Mouse (Mus musculus): Measurements from ENCODE around the gene Krt28.

The Krt28 gene

GRCm38 (mm10) chr11:99374803-99375202 lies at the start of gene Krt28:
TSS of gene Krt28 (minus strand) at chr11:99374903.
- DNase-seq (ENCODE audit: low spot score in 2 of 2), result no peak

GRCm38 (mm10) chr11:99422159-99422558 lies 47.5 kb upstream of the Krt28 start, which contains the start of gene Krt12:
TSS of gene Krt12 (minus strand) at chr11:99422259.
- no peak for DNase-seq (ENCODE audit: low spot score in 2 of 2)

GRCm38 (mm10) chr11:99420586-99420985 lies 45.9 kb upstream of the Krt28 start:
- DNase-seq (ENCODE audit: low spot score in 2 of 2), result no peak

GRCm38 (mm10) chr11:99417819-99418218 lies 43.1 kb upstream of the Krt28 start:
- DNase-seq (ENCODE audit: low spot score in 2 of 2), result no peak

- DNase-seq (ENCODE audit: low spot score in 2 of 2), result no peak
Measured at GRCm38 (mm10) chr11:99416902-99417301, 42.2 kb upstream of the Krt28 start.

GRCm38 (mm10) chr11:99414463-99415147 lies 39.9 kb upstream of the Krt28 start:
- DNase-seq (ENCODE audit: low spot score in 2 of 2), result no peak

- no peak for DNase-seq (ENCODE audit: low spot score in 2 of 2)
Measured at GRCm38 (mm10) chr11:99413247-99413646, 38.5 kb upstream of the Krt28 start.

GRCm38 (mm10) chr11:99406186-99406585 lies 31.5 kb upstream of the Krt28 start:
- no peak for DNase-seq (ENCODE audit: low spot score in 2 of 2)

- no peak for DNase-seq (ENCODE audit: low spot score in 2 of 2)
Measured at GRCm38 (mm10) chr11:99399956-99400549, 25.4 kb upstream of the Krt28 start.

- no peak for DNase-seq (ENCODE audit: low spot score in 2 of 2)
Measured at GRCm38 (mm10) chr11:99398832-99399231, 24.1 kb upstream of the Krt28 start.

- no peak for DNase-seq (ENCODE audit: low spot score in 2 of 2)
Measured at GRCm38 (mm10) chr11:99398084-99398483, 23.4 kb upstream of the Krt28 start.

GRCm38 (mm10) chr11:99396661-99397060 lies 22.0 kb upstream of the Krt28 start:
- DNase-seq (ENCODE audit: low spot score in 2 of 2), result no peak

- no peak for DNase-seq (ENCODE audit: low spot score in 2 of 2)
Measured at GRCm38 (mm10) chr11:99396034-99396433, 21.3 kb upstream of the Krt28 start.

- no peak for DNase-seq (ENCODE audit: low spot score in 2 of 2)
Measured at GRCm38 (mm10) chr11:99392492-99392891, 17.8 kb upstream of the Krt28 start.

GRCm38 (mm10) chr11:99391375-99391774 lies 16.7 kb upstream of the Krt28 start:
- no peak for DNase-seq (ENCODE audit: low spot score in 2 of 2)

GRCm38 (mm10) chr11:99390866-99391265 lies 16.2 kb upstream of the Krt28 start:
- no peak for DNase-seq (ENCODE audit: low spot score in 2 of 2)

GRCm38 (mm10) chr11:99389264-99389663 lies 14.6 kb upstream of the Krt28 start, which contains the start of gene Krt10:
TSS of gene Krt10 (minus strand) at chr11:99389364.
- no peak for DNase-seq (ENCODE audit: low spot score in 2 of 2)

GRCm38 (mm10) chr11:99388661-99389060 lies 14.0 kb upstream of the Krt28 start:
- no peak for DNase-seq (ENCODE audit: low spot score in 2 of 2)

GRCm38 (mm10) chr11:99385813-99386721 lies 11.4 kb upstream of the Krt28 start:
- peak; percentile 91 to 92 for DNase-seq (ENCODE audit: low spot score in 2 of 2)

- DNase-seq (ENCODE audit: low spot score in 2 of 2), result peak; percentile 18 to 56
Measured at GRCm38 (mm10) chr11:99379568-99379967, 4.9 kb upstream of the Krt28 start.

- no peak for DNase-seq (ENCODE audit: low spot score in 2 of 2)
Measured at GRCm38 (mm10) chr11:99369853-99370451, 4.8 kb downstream of the Krt28 start.

GRCm38 (mm10) chr11:99369229-99369628 lies 5.5 kb downstream of the Krt28 start:
- no peak for DNase-seq (ENCODE audit: low spot score in 2 of 2)

All from heart, adult 9 months (tissue).